Mouse (Mus musculus): ENCODE results near the gene Atg10.

- no peak for TF ChIP-seq CTCF (IDR thresholded peaks at IDR 0.05; ENCODE audit: borderline replicate concordance, insufficient read depth, low read depth, low read length)
- no peak for TF ChIP-seq POLR2A (IDR thresholded peaks at IDR 0.05; ENCODE audit: borderline replicate concordance, insufficient read depth, low read length)
Measured at GRCm38 (mm10) chr13:91171205-91171604, 52.6 kb downstream of the Atg10 start.

All from cerebellum, adult 2 months (tissue).